Mouse (Mus musculus) spleen, adult 18-20 months (tissue): Measurements from ENCODE around the gene Siah1b.

Experiments used
- DNase-seq, 2 experiments: peaks; one replicate each; pipeline ENCODE4 v3.0.0; 2022; ENCODE audit warnings: mixed read lengths in 2 of 2

Gene Siah1b

DNA sequence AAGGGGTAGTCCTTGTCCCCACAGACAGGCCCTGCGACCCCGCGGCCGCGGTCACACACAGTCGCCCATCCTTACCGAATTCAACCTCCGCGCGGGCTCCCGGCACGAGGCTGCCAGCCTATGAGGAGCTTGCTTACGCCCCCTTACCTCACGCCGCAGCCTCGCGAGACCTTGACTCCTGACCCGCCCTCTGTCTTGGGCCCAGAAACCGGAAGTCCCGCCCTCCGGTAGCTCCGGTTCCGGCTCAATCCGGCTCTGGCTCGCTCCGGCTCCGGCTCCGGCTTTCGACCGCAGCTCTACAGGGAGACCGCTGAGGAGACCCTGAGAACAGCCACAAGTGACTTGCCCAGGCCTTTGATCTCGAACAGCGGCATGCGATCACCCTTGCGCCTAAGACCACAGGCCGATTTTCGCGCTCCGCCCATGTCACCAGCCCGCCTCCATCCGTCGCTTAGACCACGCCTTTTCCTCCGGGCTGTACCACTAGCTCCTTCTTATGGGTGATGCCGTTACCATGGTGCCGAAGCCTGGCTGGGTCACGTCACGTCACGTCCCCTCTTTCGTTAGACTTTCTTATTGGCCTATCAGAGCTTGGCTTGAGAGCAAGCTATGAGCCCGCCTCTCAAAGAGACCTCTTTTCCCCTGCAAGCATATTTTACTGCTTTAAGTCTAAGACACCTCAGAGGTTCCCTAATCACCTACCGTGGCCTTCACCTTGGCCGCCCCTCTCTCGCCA is at the start of gene Siah1b:
Gene Siah1b, minus strand, starts transcription at position 454 of the 736 bp plus-strand sequence.
- peak; percentile 84 to 87 for DNase-seq

- no peak for DNase-seq
These were observed 47.6 kb upstream of the Siah1b start for GRCm38 (mm10) chrX:164123942-164124341.

- DNase-seq, result no peak
These were observed 37.5 kb upstream of the Siah1b start for GRCm38 (mm10) chrX:164113744-164114143.

DNA sequence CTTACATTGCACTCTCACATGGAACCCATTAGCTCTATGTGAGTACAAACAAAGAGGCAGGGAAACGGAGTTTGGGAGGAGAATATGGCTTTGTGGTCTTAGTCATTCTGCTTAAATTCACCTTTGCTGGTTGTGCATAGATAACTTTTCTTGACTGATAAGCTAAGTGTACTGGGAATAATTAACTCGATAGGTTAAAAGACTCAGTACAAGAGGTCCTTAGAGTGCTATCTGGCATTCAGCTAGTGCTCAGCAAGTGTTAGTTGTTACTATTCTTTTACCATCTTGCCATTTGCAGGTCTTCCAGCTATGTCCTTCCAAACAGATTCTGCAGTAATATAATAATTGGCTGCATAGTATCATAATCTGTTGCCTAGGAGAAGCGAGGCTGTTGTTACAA is 34.9 kb upstream of the Siah1b start:
- DNase-seq, result no peak

GRCm38 (mm10) chrX:164102656-164103055 is 26.4 kb upstream of the Siah1b start:
- no peak for DNase-seq

DNA sequence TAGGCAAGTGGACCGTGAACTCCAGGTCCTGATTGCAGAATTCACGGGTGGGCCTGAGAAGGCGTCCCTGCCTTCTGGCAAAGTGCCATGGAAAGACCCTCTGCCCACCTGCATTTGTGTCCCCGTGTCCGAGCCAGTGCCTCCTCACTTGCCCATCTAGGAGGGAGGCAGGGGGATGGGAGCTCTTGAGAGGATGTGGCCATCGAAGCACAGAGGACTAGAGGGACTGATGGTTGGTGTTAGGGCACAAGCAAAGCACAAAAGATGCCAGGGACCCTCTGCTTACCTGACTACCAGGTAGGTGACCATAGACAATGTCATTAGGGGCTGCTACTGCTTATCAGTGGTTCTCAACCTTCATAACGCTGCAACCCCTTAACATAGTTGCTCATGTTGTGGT is 25.9 kb upstream of the Siah1b start:
- DNase-seq, result no peak

DNA sequence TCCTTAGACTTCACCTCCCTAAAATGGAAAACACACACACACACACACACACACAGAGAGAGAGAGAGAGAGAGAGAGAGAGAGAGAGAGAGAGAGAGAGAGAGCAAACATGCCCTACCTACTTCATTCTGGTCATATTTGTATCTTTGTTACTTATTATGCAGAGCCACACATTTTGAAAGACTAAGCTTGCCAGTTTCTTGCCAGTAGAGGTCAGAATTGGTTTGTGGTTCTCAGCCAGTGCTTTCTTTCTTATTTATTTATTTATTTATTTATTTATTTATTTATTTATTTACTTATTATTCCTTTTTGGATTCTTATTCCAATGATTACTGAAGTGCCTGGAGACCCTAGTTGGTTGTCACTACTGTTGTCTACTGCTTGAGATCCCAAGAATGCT is 25.2 kb upstream of the Siah1b start:
- DNase-seq, result no peak

DNA sequence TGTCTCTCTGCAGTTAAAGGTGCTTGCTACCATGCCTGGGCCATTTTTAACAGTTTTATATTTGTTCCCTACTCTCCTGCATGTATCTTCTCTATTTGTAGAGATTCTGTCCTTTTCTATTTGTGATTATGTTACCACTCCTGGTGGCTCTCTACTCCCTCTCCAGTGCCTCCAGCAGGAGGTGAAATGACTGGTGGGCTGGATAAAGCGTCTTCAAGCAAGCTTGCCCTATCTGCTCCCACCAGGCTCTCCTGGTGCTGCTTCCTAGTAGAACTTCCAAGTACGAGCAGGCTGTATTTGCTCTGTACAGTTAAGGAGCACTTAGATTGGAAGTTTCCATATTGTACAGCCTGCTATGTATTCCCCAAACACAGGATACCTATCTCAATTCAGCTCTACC is 19.5 kb upstream of the Siah1b start:
- DNase-seq, result no peak

DNA sequence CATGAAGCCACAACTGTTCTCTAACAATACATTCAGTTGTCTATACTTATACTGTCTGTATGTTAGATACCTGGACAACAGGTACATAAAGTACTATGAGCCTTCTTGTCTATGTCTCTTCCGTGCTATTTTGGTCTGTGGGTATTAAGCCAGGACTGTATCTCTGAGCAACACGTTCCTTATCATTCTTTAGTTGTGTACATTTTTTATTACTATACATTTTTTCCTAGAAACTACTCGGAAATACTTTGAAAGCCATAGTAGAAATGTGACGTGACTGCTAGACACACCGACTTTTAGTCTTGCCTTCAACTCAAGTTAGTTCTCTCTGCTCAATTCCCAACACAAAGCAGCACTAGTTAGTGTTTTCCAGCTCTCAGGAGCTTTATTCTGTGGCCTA is 17.1 kb upstream of the Siah1b start:
- DNase-seq, result no peak

- DNase-seq, result no peak
These were observed 16.2 kb upstream of the Siah1b start for GRCm38 (mm10) chrX:164092300-164093169.

DNA sequence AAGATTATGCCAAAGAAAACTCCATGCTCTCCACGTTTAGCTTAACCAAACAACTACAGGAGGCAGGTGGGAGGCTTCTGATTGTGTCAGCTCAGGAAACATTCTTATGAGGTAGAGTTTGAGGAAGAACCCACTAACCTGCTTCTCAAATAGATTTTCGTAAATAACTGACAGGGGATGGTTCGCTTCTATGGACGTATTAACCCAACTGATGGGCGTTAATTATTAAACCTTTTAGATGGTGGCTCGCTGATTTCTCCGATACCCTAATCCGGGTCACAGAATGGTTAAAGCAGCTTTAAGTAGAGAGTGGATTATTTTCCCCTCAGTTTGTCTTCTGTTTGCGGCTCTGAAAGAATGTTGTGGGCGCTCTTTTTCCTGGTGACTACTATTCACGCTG is 13.6 kb upstream of the Siah1b start:
- no peak for DNase-seq

DNA sequence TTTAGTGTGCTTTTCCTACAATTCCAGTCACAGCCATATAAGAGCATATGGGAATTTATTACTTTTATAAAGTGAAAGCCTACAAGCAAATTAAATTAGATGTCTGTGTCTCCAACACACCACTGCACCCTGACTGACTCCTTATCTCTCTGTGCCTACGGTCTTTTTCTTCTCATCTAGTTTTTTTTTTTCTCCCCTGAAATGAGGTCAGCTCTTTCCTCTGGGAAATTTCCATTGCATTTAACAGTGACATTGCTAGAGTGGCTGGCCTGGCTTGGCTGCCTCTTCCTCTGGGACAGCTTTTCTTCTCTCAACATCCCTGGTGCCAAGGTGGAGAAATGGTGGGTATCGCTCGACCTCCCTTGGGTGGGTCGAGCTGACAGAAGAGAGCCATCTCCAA is 12.3 kb upstream of the Siah1b start, which contains the start of gene Cltrn:
Gene Cltrn, plus strand, starts transcription at position 249 of the 400 bp plus-strand sequence.
- DNase-seq, result no peak

DNA sequence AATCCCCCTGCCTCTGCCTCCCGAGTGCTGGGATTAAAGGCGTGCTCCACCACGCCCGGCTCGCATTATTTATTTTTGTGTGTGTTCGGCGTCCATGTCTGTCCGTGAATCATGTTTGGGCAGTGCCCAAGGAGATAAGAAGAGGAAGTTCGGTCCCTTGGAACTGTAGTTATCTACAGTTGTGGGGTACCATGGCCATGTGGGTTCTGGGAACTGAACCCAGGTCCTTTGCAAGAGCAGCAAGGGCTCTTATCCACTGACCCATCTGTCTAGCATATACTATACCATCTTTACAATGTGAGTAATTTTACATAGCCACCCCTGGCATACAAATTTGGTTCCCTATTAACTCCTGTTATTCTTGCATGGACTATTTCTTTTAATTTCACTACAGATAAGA is 5.7 kb upstream of the Siah1b start:
- DNase-seq, result no peak

GRCm38 (mm10) chrX:164068968-164069367 is 7.3 kb downstream of the Siah1b start:
- DNase-seq, result no peak

- peak; percentile 6 to 46 for DNase-seq
These were observed 10.1 kb downstream of the Siah1b start for GRCm38 (mm10) chrX:164066185-164066584.

DNA sequence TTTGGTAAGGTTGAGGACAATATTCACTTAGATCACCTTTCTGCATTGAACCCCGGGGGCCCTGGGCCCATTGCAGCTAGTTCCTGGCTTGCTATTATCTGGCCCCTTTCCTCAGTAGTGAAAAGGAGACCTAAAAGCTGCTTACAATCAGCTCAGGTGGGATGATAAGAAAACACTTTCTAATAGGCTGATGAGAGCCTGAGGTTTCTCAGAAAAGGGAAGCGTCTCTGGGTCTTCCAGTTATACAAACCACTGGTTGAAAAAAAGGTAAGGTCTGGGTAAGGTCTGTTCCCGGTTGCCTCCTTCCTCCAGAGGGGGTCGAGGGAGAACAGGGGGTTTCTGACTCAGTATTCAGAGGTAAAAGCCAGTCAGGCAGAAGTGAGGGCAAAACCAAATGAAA is 17.2 kb downstream of the Siah1b start:
- DNase-seq, result no peak

- no peak for DNase-seq
These were observed 17.8 kb downstream of the Siah1b start for GRCm38 (mm10) chrX:164058523-164058922.

DNA sequence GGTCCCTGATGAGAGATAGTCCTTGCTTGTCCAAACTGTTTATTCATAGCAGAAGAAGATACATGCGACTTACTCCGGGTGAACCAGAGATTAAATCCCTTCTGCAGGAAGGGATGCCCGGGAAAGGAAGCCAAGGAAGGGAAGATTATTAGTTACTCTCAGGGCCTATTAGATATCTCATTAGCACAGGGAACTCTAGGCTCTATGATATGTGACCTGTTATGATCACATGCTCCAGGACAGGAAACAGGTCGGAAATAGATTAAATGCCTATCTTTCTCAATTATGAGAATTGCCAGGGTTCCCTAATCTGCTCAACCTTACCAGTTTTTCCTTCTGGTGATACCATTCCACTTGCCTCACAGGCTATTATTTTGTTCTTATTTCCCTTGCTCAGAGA is 20.6 kb downstream of the Siah1b start:
- no peak for DNase-seq

DNA sequence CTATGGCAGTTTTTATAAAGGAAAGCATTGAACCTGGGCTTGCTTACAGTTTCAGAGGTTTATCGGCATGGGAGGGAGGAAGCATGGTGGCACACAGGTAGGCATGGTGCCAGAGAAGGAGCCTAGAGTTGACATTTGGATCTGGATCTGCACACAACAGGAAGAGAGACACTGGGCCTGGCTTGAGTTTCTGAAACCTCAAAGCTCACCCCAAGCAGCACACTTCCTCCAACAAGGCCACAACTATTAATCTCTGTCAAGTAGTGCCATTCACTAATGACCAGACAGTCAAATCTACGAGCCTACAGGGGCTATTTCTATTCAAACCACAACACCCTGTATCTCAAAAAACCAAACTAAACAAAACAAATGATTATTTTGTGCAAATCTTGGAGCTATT is 29.6 kb downstream of the Siah1b start:
- no peak for DNase-seq

DNA sequence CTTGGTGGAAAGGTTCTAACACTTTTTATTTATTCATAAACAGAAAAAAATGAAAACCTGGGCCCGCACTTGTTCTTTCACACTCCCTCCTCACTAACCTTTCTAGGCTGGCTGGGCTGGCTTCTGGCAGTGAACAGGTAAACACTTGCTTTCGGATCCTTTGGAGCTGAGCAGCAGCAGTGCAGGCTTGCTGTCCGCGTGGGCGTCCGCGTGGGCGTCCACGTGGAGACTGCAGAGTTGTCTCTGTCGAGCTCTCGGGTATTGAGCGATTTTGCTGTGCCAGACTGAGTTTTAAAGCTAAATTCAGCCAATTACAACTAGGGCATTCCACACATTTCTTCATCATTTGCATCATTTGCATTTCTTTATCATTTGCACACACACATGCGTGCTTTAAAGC is 34.2 kb downstream of the Siah1b start:
- no peak for DNase-seq

- DNase-seq, result no peak
These were observed 37.4 kb downstream of the Siah1b start for GRCm38 (mm10) chrX:164038882-164039281.

DNA sequence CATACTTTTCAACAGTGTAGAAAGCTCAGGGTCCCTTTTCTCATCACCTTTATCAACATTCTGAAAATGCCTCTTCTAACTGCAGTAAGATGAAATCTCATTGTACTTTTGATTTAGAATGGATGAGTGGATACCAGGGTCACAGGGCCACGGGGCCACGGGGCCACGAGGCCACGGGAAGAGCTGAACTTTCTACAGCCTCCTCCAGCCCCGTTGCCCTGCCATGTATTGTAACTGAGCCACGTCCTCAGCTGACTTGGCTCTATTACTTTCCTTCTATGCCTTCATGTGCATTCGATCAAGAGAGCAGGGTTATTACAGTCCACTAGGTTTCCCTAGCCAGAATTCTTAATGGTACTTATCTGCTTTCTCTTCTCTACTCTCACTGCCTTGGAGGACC is 40.4 kb downstream of the Siah1b start:
- DNase-seq, result no peak

GRCm38 (mm10) chrX:164035401-164035800 is 40.9 kb downstream of the Siah1b start:
- no peak for DNase-seq

- no peak for DNase-seq
These were observed 43.8 kb downstream of the Siah1b start for GRCm38 (mm10) chrX:164032526-164032925.
